ENCODE assay signal across 21 mouse cellular contexts in genomic region chr1:133881813-133882212, GRCm38 (mm10). TPM values are rescaled to one million over a fixed set of nuclear protein-coding genes. Genes with fewer than 3 reads are reported as not detected.
DNase-seq lines count a peak whose midpoint lies in the region; ATAC-seq and TF ChIP-seq lines count a peak whose summit lies in the region.
"Had no signal": no experiment of that assay in that cellular context is flagged by ENCODE, and none has a peak within 500 bp of the region (broad histone marks: within the 10 kb centered on the region; RNA-seq: fewer than 3 reads in every experiment).

No protein-coding gene starts in this region.

- H3K27ac ChIP-seq in hindbrain, embryonic 13.5 days, result peak overlapping the region; percentile 73
- no peak overlapping the region for H3K27ac ChIP-seq in hindbrain, embryonic 14.5 days
- peak overlapping the region; percentile 8; the same call in 1 of the 2 replicates for H3K27ac ChIP-seq in midbrain, embryonic 13.5 days
- H3K27ac ChIP-seq in midbrain, embryonic 14.5 days (replicated peaks; ENCODE audit: low read depth, low read length), result no peak overlapping the region
- no peak overlapping the region for H3K27ac ChIP-seq in forebrain, embryonic 14.5 days (ENCODE audit: low read depth, low read length)
- peak overlapping the region; percentile 67 for H3K27ac ChIP-seq in liver, postnatal 0 days (ENCODE audit: low read depth)
- H3K27ac ChIP-seq: embryonic facial prominence, embryonic 12.5 days; gastrocnemius, adult 2 months; limb, embryonic 10.5 days; macrophage; midbrain, embryonic 12.5 days had no signal

- TF ChIP-seq CTCF in liver, postnatal 0 days (IDR thresholded peaks at IDR 0.05; ENCODE audit: low read depth), result no peak

- no peak for ATAC-seq in hindbrain, embryonic 13.5 days (ENCODE audit: low FRiP score)
- ATAC-seq in hindbrain, embryonic 14.5 days (ENCODE audit: low FRiP score), result no peak
- no peak for ATAC-seq in midbrain, embryonic 13.5 days
- no peak for ATAC-seq in midbrain, embryonic 14.5 days (ENCODE audit: low FRiP score, low TSS enrichment)
- peak; percentile 67 for ATAC-seq in forebrain, embryonic 14.5 days
- no peak for ATAC-seq in liver, postnatal 0 days
- ATAC-seq: activated CD4-positive, CD25-positive, alpha-beta regulatory T cell, adult 4 months; Patski had no signal

- H3K9ac ChIP-seq in hindbrain, embryonic 13.5 days, result peak overlapping the region; percentile 9; the same call in 1 of the 2 replicates
- no peak overlapping the region for H3K9ac ChIP-seq in hindbrain, embryonic 14.5 days
- H3K9ac ChIP-seq in midbrain, embryonic 13.5 days (replicated peaks), result no peak overlapping the region
- no peak overlapping the region for H3K9ac ChIP-seq in midbrain, embryonic 14.5 days (replicated peaks; ENCODE audit: low read length)
- H3K9ac ChIP-seq in forebrain, embryonic 14.5 days (ENCODE audit: low read length), result no peak overlapping the region
- no peak overlapping the region for H3K9ac ChIP-seq in liver, postnatal 0 days (replicated peaks)
- H3K9ac ChIP-seq: embryonic facial prominence, embryonic 12.5 days; midbrain, embryonic 12.5 days had no signal

- DNase-seq in hindbrain, embryonic 14.5 days (ENCODE audit: low spot score), result no peak
- DNase-seq in midbrain, embryonic 14.5 days, result no peak
- peak; percentile 63 for DNase-seq in forebrain, embryonic 14.5 days (ENCODE audit: low spot score)
- peak; percentile 9 for DNase-seq in liver, postnatal 0 days
- DNase-seq in heart, postnatal 10 days, result no peak
- DNase-seq: adrenal gland, postnatal 25 days; cerebellum, adult 2 months; gastrocnemius, adult 2 months; heart, adult 11 months; kidney, postnatal 10 days; lung, adult 2 months; spleen, adult 18-20 months had no signal

- no peaks in the 10 kb centered on the region for H3K27me3 ChIP-seq in hindbrain, embryonic 13.5 days
- H3K27me3 ChIP-seq in hindbrain, embryonic 14.5 days (ENCODE audit: control insufficient read depth, insufficient read depth, low read length), result no peaks in the 10 kb centered on the region
- H3K27me3 ChIP-seq in midbrain, embryonic 13.5 days, result 0 out of 2 replicates have a peak, but pooled peaks cover 5% of the 10 kb centered on the region
- no peaks in the 10 kb centered on the region for H3K27me3 ChIP-seq in midbrain, embryonic 14.5 days (ENCODE audit: control insufficient read depth, insufficient read depth, low read length)
- no peaks in the 10 kb centered on the region for H3K27me3 ChIP-seq in forebrain, embryonic 14.5 days (replicated peaks; ENCODE audit: control insufficient read depth, insufficient read depth, low read length)
- H3K27me3 ChIP-seq in liver, postnatal 0 days (ENCODE audit: insufficient read depth, low read length), result no peaks in the 10 kb centered on the region
- H3K27me3 ChIP-seq: Patski had no signal

- 30% methylated on average over 6 of the region's 6 CpGs for WGBS in hindbrain, embryonic 13.5 days
- 33% methylated on average over 6 of the region's 6 CpGs for WGBS in hindbrain, embryonic 14.5 days
- 42% methylated on average over 6 of the region's 6 CpGs for WGBS in midbrain, embryonic 13.5 days
- WGBS in midbrain, embryonic 14.5 days, result 47% methylated on average over 6 of the region's 6 CpGs
- WGBS in forebrain, embryonic 14.5 days, result 49% methylated on average over 6 of the region's 6 CpGs
- 68% methylated on average over 6 of the region's 6 CpGs for WGBS in liver, postnatal 0 days (ENCODE audit: insufficient replicate concordance)

- TF ChIP-seq EP300 in liver, postnatal 0 days (IDR thresholded peaks at IDR 0.05; ENCODE audit: low read depth), result no peak

- no peak overlapping the region for H3K4me3 ChIP-seq in hindbrain, embryonic 13.5 days
- no peak overlapping the region for H3K4me3 ChIP-seq in hindbrain, embryonic 14.5 days (replicated peaks; ENCODE audit: low read length)
- H3K4me3 ChIP-seq in midbrain, embryonic 13.5 days (replicated peaks), result no peak overlapping the region
- H3K4me3 ChIP-seq in midbrain, embryonic 14.5 days (replicated peaks; ENCODE audit: low read depth, low read length), result no peak overlapping the region
- H3K4me3 ChIP-seq in forebrain, embryonic 14.5 days (ENCODE audit: low read depth, low read length), result no peak overlapping the region
- H3K4me3 ChIP-seq in liver, postnatal 0 days (ENCODE audit: low read depth, low read length), result no peak overlapping the region
- H3K4me3 ChIP-seq: embryonic facial prominence, embryonic 12.5 days; gastrocnemius, adult 2 months; limb, embryonic 10.5 days; midbrain, embryonic 12.5 days had no signal

- H3K4me1 ChIP-seq in hindbrain, embryonic 13.5 days (replicated peaks), result peaks cover 46% of the 10 kb centered on the region
- H3K4me1 ChIP-seq in hindbrain, embryonic 14.5 days (replicated peaks; ENCODE audit: control insufficient read depth, insufficient read depth, low read length), result peaks cover 26% of the 10 kb centered on the region
- H3K4me1 ChIP-seq in midbrain, embryonic 13.5 days (replicated peaks), result peaks cover 28% of the 10 kb centered on the region
- H3K4me1 ChIP-seq in midbrain, embryonic 14.5 days (ENCODE audit: control insufficient read depth, insufficient read depth, low read length), result peaks cover 17% of the 10 kb centered on the region
- peaks cover 18% of the 10 kb centered on the region for H3K4me1 ChIP-seq in forebrain, embryonic 14.5 days (ENCODE audit: control insufficient read depth, insufficient read depth, low read length)
- H3K4me1 ChIP-seq in liver, postnatal 0 days (ENCODE audit: insufficient read depth), result peaks cover 42% of the 10 kb centered on the region

- H3K4me2 ChIP-seq in hindbrain, embryonic 13.5 days, result no peak overlapping the region
- no peak overlapping the region for H3K4me2 ChIP-seq in hindbrain, embryonic 14.5 days (replicated peaks)
- no peak overlapping the region for H3K4me2 ChIP-seq in midbrain, embryonic 13.5 days (replicated peaks)
- H3K4me2 ChIP-seq in midbrain, embryonic 14.5 days (ENCODE audit: low read length), result no peak overlapping the region
- H3K4me2 ChIP-seq in forebrain, embryonic 14.5 days (ENCODE audit: low read length), result no peak overlapping the region
- no peak overlapping the region for H3K4me2 ChIP-seq in liver, postnatal 0 days (ENCODE audit: low read depth, low read length)
- H3K4me2 ChIP-seq: embryonic facial prominence, embryonic 12.5 days; midbrain, embryonic 12.5 days had no signal

- no peaks in the 10 kb centered on the region for H3K36me3 ChIP-seq in hindbrain, embryonic 13.5 days
- H3K36me3 ChIP-seq in hindbrain, embryonic 14.5 days (replicated peaks; ENCODE audit: control insufficient read depth, insufficient read depth), result no peaks in the 10 kb centered on the region
- H3K36me3 ChIP-seq in midbrain, embryonic 13.5 days, result no peaks in the 10 kb centered on the region
- H3K36me3 ChIP-seq in midbrain, embryonic 14.5 days (ENCODE audit: control insufficient read depth, insufficient read depth, low read length), result no peaks in the 10 kb centered on the region
- no peaks in the 10 kb centered on the region for H3K36me3 ChIP-seq in forebrain, embryonic 14.5 days (ENCODE audit: control insufficient read depth, insufficient read depth, low read length)
- no peaks in the 10 kb centered on the region for H3K36me3 ChIP-seq in liver, postnatal 0 days (replicated peaks; ENCODE audit: insufficient read depth, low read length)
- H3K36me3 ChIP-seq: embryonic facial prominence, embryonic 12.5 days; limb, embryonic 10.5 days; midbrain, embryonic 12.5 days had no signal

- H3K9me3 ChIP-seq in hindbrain, embryonic 13.5 days, result no peaks in the 10 kb centered on the region
- no peaks in the 10 kb centered on the region for H3K9me3 ChIP-seq in hindbrain, embryonic 14.5 days (ENCODE audit: control insufficient read depth, low read length)
- H3K9me3 ChIP-seq in midbrain, embryonic 13.5 days, result no peaks in the 10 kb centered on the region
- no peaks in the 10 kb centered on the region for H3K9me3 ChIP-seq in midbrain, embryonic 14.5 days (ENCODE audit: control insufficient read depth, low read length)
- H3K9me3 ChIP-seq in forebrain, embryonic 14.5 days (replicated peaks; ENCODE audit: control insufficient read depth, low read length), result no peaks in the 10 kb centered on the region
- H3K9me3 ChIP-seq in liver, postnatal 0 days (ENCODE audit: low read length), result no peaks in the 10 kb centered on the region
- H3K9me3 ChIP-seq: embryonic facial prominence, embryonic 12.5 days; limb, embryonic 10.5 days; midbrain, embryonic 12.5 days had no signal

- intact Hi-C loops in heart, postnatal 10 days (cut with DNase I), result no loop called here

RNA-seq across cellular contexts. Expression of gene Optc, which starts 26.0 kb away (rescaled TPM):
- 2.7 and 3.6 TPM in 2 replicates for polyA plus RNA-seq in hindbrain, embryonic 13.5 days (2015; fragmentation: Nextera tagmentation; extraction: Ambion mirVana)
- polyA plus RNA-seq in hindbrain, embryonic 14.5 days (2014; fragmentation: Nextera tagmentation; extraction: Ambion mirVana), result 3.2 TPM in 2 replicates
- 4.0 and 4.9 TPM in 2 replicates for polyA plus RNA-seq in midbrain, embryonic 13.5 days (2015; fragmentation: Nextera tagmentation; extraction: Ambion mirVana)
- polyA plus RNA-seq in midbrain, embryonic 14.5 days (2014; fragmentation: Nextera tagmentation; extraction: Ambion mirVana), result 3.5 and 4.5 TPM in 2 replicates
- polyA plus RNA-seq in forebrain, embryonic 14.5 days (2014; fragmentation: Nextera tagmentation; extraction: Ambion mirVana), result 2.4 and 3.4 TPM in 2 replicates
- 0.11 and 0.14 TPM in 2 replicates for polyA plus RNA-seq in liver, postnatal 0 days (2015; fragmentation: Nextera tagmentation; extraction: Ambion mirVana)
- under 1 TPM; 0.35 to 0.67 TPM for total RNA-seq in heart, postnatal 10 days (2021)
- total RNA-seq: common myeloid progenitor, adult 5-6 weeks had no signal
- polyA plus RNA-seq: activated CD4-positive, CD25-positive, alpha-beta regulatory T cell, adult 4 months; macrophage had no signal

RNA-seq across cellular contexts. Expression of gene Prelp, which starts 39.4 kb away (rescaled TPM):
- 10.2 and 14.8 TPM in 2 replicates for polyA plus RNA-seq in hindbrain, embryonic 13.5 days (2015; fragmentation: Nextera tagmentation; extraction: Ambion mirVana)
- polyA plus RNA-seq in hindbrain, embryonic 14.5 days (2014; fragmentation: Nextera tagmentation; extraction: Ambion mirVana), result 14.6 and 15.6 TPM in 2 replicates
- polyA plus RNA-seq in midbrain, embryonic 13.5 days (2015; fragmentation: Nextera tagmentation; extraction: Ambion mirVana), result 4.4 and 6.5 TPM in 2 replicates
- 7.1 and 8.7 TPM in 2 replicates for polyA plus RNA-seq in midbrain, embryonic 14.5 days (2014; fragmentation: Nextera tagmentation; extraction: Ambion mirVana)
- 2.6 and 5.5 TPM in 2 replicates for polyA plus RNA-seq in forebrain, embryonic 14.5 days (2014; fragmentation: Nextera tagmentation; extraction: Ambion mirVana)
- 5.5 and 6.3 TPM in 2 replicates for polyA plus RNA-seq in liver, postnatal 0 days (2015; fragmentation: Nextera tagmentation; extraction: Ambion mirVana)
- total RNA-seq in heart, postnatal 10 days (2021), result 10 to 100 TPM; 27.2 TPM
- total RNA-seq: common myeloid progenitor, adult 5-6 weeks had no signal
- polyA plus RNA-seq: activated CD4-positive, CD25-positive, alpha-beta regulatory T cell, adult 4 months had no signal

Comparison
In these comparisons a context has a peak if more than half of its experiments do, and no peak if none do; other contexts are left out.
1. H3K27ac ChIP-seq: peak in hindbrain, embryonic 13.5 days (single experiment), midbrain, embryonic 13.5 days (single experiment) and liver, postnatal 0 days (single experiment); none in hindbrain, embryonic 14.5 days (single experiment), midbrain, embryonic 14.5 days (single experiment) and forebrain, embryonic 14.5 days (single experiment).
2. DNase-seq: peak in forebrain, embryonic 14.5 days (single experiment) and liver, postnatal 0 days (single experiment); none in hindbrain, embryonic 14.5 days (single experiment), midbrain, embryonic 14.5 days (single experiment) and heart, postnatal 10 days (0 of 2).